Mouse (Mus musculus) common myeloid progenitor, adult 5-6 weeks (primary cell): ENCODE results near the gene Prrc2b. TPM values are rescaled to one million over a fixed set of nuclear protein-coding genes. Genes with fewer than 3 reads are reported as not detected.

Experiments
- ATAC-seq: replicated peaks from 2 replicates; pipeline ENCODE4 v1.8.0; 2016; ENCODE audit warnings: low read depth, mild to moderate bottlenecking, moderate TSS enrichment, inconsistent platforms; ENCODE audit not compliant: poor library complexity, severe bottlenecking
- total RNA-seq: library from RNA; stranded (forward); fragments of 200-1000, 187-1606 nt; gene quantifications from 2 replicates; pipeline ENCODE4 v1.2.3, GENCODE M21; 2017

Prrc2b gene
- total RNA-seq, 1 experiment from 2014 or later: 34.7 TPM

GRCm38 (mm10) chr2:32132567-32132992, 18.3 kb upstream of the Prrc2b start:
- peak; percentile 46 for ATAC-seq

GRCm38 (mm10) chr2:32134039-32134438, 16.8 kb upstream of the Prrc2b start:
- ATAC-seq: peak; percentile 31

- ATAC-seq: peak; percentile 96
Observed at GRCm38 (mm10) chr2:32137667-32138266, 13.1 kb upstream of the Prrc2b start.

- ATAC-seq: no peak
Observed at GRCm38 (mm10) chr2:32139377-32139776, 11.5 kb upstream of the Prrc2b start.

- ATAC-seq: no peak
Observed at GRCm38 (mm10) chr2:32140498-32140934, 10.4 kb upstream of the Prrc2b start.

GRCm38 (mm10) chr2:32141602-32142001, 9.3 kb upstream of the Prrc2b start:
- ATAC-seq: no peak

GRCm38 (mm10) chr2:32142368-32142767, 8.5 kb upstream of the Prrc2b start:
- ATAC-seq: no peak

- no peak for ATAC-seq
Observed at GRCm38 (mm10) chr2:32144633-32145032, 6.2 kb upstream of the Prrc2b start.

- ATAC-seq: no peak
Observed at GRCm38 (mm10) chr2:32146617-32147162, 4.2 kb upstream of the Prrc2b start.

GRCm38 (mm10) chr2:32150135-32150534, 747 bp upstream of the Prrc2b start:
- ATAC-seq: no peak

GRCm38 (mm10) chr2:32150562-32150923, 339 bp upstream of the Prrc2b start:
- ATAC-seq: no peak

- peak; percentile 40 for ATAC-seq
Observed at GRCm38 (mm10) chr2:32151660-32152366, 931 bp downstream of the Prrc2b start.

GRCm38 (mm10) chr2:32152367-32153034, 1.6 kb downstream of the Prrc2b start:
- ATAC-seq: peak; percentile 4; the same call in 1 of the 2 replicates

- ATAC-seq: peak; percentile 39
Observed at GRCm38 (mm10) chr2:32153041-32153790, 2.3 kb downstream of the Prrc2b start.

- ATAC-seq: no peak
Observed at GRCm38 (mm10) chr2:32153791-32154119, 2.9 kb downstream of the Prrc2b start.

GRCm38 (mm10) chr2:32154334-32154997, 3.6 kb downstream of the Prrc2b start:
- no peak for ATAC-seq

- ATAC-seq: no peak
Observed at GRCm38 (mm10) chr2:32154998-32155541, 4.2 kb downstream of the Prrc2b start.

- no peak for ATAC-seq
Observed at GRCm38 (mm10) chr2:32155614-32156013, 4.7 kb downstream of the Prrc2b start.

GRCm38 (mm10) chr2:32156645-32157044, 5.8 kb downstream of the Prrc2b start:
- ATAC-seq: no peak

GRCm38 (mm10) chr2:32157328-32157727, 6.4 kb downstream of the Prrc2b start:
- no peak for ATAC-seq
